Mouse (Mus musculus) T-helper 17 cell (primary cell): ENCODE data around the gene Slc20a1.

Experiments used
- in situ Hi-C, 2 experiments: fragments of 300-600 bp; cut with MboI, MseI; formaldehyde crosslinking; loops; 1 replicate in 1 of 2; 2 replicates in 1 of 2; pipeline ENCODE4 v1.15.1; 2025; ENCODE audit warnings: high pct_unique_total_duplicates in 2 of 2

Slc20a1 gene

DNA sequence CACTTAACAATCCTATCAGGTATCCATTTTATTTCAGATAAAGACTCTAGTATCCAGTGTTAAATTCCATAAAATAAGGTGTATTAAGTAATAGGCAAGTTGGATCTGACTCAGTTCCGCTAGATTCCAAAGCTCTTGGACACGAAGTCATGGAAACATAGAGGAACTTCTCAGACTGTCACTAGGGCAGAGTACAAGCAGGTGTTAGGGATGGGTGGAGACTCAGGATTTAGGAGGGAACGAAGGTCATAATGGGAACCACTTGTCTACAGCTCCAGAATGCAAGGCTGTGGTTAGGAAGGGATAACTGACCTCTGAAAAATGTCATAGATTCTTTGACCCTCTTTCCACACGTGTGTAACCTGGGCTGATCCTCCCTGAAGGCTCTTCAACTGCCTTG is 25.6 kb downstream of the Slc20a1 start:
- in situ Hi-C loops, result no loop called here

DNA sequence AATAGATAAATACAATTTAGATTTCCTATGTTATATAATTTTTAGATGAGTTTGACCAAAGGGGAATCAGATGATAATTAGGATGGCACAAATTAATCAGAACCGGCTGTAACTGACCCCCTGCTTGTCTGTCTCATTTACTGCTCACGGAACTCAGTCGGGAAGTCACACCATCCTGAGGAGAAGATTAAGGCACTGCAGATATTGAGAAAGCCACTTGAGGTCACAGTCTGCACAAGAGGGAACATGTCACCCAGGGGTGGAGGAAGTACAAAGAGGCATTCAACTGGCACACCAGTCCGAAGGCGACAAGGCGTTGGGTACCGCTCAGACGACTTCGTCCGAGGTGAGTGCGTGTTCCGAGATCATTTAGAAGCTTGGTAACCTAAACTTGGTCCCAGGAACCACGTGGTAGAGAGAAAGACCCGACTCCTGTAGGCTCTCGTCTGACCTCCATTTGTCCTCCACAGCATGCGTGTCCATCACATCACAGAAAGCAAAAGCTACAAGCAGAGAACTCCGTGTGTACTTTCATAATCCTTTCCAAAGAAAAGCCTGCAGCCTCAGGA is 26.8 kb downstream of the Slc20a1 start:
- in situ Hi-C loops, result no loop called here

DNA sequence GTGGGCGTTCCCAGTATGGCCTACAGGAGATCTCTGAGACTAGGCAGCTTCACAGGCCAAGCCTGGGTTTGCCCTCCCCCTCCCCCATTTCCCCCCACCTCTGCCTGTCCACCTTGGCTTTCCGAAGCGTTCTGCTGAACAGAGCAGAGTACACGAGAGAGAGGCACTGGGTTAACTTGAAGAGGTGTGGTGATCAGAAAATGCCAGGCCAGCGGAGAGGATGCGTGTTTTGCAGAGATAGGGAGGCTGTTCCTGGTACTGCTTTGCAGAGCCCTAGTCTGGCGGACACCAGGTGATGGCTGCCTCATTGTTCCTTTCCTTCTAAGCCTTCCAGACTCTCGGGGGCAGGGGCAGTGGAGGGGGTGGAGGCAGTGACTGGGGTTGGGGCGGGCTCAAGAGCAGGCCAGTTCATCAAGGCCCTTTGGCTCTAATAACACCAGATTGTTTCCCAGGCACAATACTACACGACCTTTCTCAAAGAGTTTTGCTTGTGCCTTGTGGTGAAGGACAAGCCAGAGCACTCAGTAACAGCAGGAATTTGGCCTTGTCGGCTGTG is 27.8 kb downstream of the Slc20a1 start:
- in situ Hi-C loops, result no loop called here

DNA sequence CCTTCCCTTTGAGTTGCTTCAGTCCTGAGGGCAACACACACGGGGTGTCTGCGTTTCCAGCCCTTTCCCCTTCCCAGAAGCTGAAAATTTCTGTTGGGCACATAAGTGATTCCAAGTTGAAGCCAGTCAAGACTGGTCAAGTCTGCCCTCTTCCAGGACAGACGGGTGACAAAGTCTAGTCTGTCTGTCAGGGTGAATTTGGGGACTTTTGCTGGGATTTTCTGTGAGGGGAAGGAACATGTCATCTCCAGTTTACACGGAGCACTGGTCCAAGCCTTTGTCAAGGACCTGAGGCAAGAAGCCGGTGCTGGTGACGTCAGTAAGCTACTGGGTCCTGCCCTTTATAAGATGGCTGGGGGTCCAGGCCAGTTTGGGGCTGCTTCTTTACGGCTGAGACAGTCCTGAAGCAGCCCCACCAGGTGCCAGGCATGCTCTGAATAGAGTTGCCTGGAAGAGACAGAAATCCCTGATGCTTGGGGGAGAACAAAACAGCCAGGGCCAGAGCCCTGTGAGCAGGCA is 28.5 kb downstream of the Slc20a1 start:
- in situ Hi-C loops, result no loop called here

DNA sequence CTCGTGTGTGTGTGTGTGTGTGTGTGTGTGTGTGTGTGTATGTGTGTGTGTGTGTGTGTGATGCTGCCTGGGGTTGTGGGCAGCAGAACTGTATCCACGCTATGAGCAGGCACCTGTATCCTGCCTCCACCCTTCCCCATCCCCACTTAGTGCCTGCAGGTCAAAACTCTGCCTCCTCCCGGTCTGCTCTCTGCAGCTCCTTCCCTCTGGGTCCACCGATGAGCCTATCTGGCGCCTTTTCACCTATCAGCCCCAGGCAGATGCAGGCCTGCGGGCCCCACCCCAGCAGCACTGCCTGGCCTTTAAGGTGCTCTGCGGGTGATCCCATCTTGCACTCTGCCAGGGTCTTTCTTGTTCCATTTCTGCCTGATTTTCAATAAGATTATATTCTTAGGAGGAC is 29.1 kb downstream of the Slc20a1 start:
- in situ Hi-C loops, result no loop called here

DNA sequence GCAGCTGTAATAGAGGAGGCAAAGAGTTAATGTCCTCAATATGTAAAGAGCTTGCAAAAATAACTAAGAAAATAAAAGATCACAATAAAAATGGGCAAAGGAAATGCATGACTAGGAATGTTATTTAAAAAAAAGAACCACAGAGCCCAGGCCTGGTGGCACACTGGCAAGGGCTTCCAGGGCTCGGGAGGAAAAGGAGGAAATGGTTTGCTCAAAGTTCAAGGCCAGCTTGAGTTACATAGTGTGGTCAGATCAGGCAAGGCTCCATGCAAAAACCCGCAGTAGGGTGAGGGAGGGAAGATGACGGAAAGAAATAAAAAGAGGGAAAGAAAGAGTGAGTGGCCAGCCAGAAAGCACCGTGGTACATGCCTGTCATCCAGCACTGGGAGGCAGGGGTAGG is 30.0 kb downstream of the Slc20a1 start:
- in situ Hi-C loops, result no loop called here

DNA sequence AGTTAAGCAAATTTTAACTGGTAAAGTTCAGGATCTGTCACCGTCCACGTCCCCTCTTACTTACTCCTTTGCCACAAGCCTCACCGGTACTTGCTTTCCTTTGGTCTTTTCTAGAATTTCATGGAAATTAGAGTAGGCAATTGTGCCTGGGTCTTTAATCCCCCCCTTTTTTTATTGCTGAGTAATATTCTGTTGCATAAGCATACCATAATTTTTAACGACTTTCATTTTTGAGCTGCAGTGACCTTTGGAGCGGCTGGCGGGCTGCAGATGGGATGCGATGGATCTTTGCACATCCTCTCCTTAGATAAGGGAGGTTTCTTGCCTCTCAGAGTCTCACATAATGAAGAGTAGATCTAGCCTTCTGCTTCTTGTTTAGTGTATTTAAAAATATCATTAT is 30.8 kb downstream of the Slc20a1 start:
- in situ Hi-C loops, result no loop called here

DNA sequence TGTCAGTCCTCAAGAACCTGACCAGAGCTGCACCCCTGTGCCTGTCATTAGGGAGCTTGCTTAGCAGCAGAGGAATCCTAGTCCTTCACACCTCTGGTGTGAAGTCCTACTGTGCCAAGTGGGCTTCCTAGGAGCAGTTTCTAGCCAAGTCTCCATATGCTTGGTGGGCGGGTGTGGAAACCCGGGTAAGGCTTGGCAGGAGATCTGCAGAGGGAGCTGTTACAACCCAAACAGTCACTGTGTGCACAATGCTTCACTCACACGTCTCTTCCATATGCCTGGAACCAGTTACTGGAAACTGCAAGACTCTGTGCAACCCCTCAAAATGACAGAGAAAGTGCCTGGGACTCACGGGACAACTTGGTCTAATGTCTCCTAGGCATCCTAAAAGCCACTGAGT is 33.5 kb downstream of the Slc20a1 start:
- in situ Hi-C loops, result no loop called here

DNA sequence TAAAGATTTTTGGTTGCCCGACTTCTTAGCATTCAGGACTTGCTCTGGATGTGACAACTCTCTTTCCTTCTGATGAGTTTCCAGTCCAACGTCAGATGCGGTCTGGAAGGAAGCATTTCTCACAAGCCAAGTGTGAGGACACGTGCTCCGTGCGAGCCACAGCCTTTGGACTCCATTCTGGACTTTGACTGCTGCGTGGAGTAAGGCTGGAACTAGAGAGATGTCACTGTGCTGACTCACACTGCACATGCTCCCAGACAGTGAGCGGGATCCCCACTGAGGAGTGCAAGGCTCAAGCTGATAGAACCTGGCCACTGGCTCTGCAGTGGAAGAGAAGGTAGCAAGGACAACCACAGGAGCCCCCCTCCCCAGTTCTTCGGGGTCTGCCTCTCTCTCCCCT is 33.9 kb downstream of the Slc20a1 start:
- in situ Hi-C loops, result no loop called here

DNA sequence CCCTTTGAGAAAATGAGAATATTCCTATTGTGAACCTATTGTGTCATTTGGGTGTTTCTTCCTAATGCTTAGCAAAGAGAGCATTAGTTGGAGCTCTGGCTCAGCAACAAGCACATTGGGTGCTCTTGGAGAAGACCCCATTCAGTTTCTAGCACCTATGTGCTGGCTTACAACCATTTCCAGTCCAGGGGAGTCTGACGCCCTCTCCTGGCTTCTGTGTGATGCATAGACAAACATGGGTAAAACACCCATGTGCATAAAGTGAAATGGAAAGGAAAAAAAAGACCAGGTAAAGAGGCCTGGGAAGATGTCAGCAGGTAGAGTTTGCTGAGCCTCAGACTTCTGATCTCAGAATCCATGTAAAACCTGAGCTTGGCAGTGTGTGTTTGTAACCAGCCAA is 34.7 kb downstream of the Slc20a1 start:
- in situ Hi-C loops, result no loop called here

DNA sequence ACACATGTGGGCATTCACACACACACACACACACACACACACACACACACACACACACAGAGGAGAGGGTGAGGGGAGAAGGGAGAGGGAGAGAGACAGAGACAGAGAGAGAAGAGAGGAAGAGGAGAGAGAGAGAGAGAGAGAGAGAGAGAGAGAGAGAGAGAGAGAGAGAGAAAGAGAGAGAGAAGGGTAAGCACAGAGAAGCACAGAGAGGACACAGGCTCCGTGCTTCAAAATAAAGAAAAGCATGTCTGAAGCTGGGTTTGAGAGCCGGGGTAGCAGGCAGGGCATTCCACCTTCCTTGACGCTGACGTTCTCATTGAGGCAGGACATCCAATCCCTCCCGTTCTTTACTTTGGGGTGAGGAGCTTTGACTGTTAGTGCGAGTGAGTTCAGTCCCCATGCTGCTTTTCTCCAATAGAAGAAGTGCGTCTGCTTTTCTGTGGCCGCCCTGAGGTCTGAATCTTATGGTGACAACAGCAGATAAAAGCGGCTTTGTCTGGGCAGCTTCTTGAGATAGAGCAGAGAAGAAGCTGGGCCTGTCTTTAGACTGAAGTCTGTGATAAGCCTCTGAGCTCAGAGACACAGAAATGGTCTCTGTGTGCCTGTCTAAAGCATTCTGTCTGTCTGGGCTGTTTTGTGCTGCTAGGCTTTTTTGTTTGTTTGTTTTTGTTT is 35.4 kb downstream of the Slc20a1 start:
- in situ Hi-C loops, result no loop called here

DNA sequence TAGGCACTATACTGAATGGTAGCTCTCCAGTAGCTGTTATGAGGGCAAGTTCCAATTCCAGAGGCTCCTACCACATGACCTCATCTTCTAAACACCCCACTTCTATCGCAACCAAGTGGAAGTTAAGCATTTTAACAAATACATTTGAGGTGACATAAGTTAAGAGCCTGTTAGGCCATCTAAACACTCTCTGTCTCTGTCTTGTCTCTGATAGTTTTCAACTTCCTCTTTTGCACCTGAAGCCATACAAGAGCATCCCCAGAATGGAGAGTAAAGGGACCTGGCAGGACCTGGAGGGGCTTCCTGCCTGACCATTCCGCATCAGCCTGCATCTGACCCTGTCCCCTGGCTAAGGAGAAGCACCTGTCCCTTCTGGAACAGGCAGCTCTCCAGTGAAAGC is 36.2 kb downstream of the Slc20a1 start:
- in situ Hi-C loops, result no loop called here

DNA sequence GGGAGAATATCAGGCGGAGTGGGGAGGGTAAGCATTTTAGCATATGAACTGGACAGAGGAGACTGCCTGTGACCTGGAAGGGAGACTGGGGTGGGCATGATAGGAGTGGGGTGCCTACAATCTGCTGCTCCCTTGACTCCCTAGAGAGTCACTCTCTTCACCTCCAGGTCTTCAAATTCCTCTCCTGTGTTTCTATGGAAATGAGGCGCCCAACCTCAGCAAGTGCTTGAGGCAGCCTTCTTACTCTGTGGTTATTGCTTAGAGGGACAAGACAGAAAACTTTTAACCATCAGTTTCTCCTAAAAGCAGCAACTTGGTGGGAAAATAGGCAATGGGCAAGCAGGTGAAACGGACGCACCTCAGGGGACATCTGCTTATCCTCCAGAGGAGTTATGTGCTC is 38.0 kb downstream of the Slc20a1 start:
- in situ Hi-C loops, result no loop called here

DNA sequence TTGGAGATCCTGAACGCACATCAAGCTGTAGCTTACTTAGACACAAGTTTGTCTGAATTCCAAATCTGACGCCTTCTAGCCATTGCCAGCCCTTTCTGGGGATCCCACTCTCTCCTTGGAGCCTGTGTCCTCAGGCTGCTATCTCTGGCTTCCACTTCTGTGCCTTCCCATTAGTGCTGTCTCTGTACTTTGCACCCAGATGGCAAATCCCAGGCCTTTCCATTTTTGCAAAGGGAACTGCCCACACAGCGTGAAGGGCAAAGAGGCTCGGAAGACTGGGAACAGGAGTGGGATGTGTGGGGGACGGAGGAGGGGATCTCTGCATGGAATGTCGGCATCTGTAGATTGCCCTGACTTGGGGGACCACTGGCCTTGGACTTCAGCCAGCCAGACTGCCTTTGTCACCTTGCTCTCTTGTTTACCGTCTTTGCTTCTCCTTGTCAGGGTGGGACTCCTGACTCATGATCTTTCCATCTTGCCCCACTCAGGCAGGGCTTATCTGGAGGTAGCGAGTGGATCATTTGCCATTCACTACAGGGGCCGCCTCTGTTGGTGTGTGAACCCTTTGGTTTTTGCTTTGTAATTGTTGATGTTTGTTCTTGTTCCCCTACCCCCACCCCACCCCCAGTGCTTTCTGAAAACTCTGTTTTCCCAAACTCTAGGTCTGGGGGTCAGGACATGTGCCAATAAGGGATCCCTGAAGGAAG is 42.3 kb downstream of the Slc20a1 start:
- in situ Hi-C loops, result no loop called here

DNA sequence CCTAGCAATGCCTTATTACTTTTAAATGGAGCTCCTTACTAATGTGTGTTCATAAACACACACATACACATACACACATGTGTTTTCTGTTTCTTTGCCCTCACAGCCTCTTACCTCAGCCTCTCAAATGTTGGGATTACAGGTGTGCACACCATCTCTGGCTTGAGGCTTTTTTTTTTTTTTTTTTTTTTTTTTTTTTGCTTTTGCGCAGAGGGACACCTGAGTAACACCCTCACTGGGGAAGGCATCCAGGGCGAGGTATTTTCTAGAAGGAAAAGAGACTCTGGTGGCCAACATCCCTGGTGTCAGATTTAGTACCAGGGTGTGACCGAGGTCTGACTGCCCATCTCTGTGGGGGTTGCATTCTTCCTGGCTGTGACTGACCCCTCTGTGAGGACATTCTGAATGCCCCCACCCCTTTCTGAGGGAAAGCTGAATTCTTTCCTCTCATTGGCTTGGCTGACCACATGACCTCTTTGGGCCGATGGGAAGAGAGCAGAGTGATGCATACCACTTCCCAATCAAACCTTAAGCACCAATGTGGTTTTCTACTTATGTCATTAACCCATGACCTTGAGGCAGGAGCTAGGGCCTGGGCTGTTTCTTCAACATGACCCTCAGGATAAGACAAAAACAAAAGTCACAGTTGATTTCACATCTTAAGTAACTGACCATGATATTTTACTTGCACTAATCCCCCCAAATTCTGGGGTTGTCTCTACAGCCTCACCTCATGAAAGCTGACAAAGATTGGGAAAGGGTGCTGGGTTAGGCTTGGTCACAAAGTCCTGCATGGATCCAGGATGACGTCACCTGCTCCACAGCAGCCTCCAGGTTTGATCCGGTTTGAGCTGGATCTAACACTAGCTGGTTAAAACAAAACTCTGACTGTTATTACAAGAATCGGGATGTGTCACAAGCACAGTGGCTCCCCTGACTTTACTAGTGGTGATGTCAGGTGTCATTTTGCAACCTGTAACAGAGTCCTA is 43.6 kb downstream of the Slc20a1 start:
- in situ Hi-C loops, result no loop called here

DNA sequence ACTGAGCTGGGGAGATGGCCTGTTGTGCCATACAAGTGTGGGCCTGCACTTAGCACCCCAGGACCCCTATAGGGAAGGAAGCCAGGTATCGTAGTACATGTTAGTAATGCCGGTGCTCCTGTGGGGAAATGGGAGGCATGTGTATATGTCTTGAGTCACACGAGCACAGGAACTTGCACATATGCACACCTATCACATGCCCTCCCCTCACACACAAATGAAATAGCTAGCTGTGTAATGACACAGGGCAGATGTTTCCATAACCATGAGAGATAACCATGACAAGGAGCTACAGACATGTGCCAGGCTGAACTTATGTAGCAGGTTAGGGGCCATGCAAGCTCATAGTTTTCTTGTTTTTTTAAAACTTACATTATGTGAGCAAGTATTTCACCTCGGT is 44.4 kb downstream of the Slc20a1 start:
- in situ Hi-C loops, result no loop called here

DNA sequence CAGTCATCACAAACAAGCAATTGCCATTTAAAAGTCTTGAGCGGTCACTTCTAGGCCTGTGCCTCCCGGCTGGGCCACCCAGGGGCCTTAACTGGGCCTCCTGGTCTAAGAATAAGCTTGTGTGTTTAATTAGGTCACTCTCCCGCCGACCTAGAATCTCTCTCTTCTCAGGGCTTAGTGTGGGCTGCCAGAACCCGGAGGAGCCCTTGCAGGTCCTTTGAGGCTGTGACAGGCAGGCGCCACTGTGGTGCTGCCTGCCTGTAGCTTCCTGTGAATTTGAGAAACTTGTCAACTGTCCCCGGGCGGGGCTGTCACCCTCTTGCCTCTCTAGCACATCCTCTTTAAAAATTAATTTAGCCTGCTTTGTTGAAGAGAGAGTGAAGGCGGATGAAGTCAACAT is 45.2 kb downstream of the Slc20a1 start:
- in situ Hi-C loops, result no loop called here

DNA sequence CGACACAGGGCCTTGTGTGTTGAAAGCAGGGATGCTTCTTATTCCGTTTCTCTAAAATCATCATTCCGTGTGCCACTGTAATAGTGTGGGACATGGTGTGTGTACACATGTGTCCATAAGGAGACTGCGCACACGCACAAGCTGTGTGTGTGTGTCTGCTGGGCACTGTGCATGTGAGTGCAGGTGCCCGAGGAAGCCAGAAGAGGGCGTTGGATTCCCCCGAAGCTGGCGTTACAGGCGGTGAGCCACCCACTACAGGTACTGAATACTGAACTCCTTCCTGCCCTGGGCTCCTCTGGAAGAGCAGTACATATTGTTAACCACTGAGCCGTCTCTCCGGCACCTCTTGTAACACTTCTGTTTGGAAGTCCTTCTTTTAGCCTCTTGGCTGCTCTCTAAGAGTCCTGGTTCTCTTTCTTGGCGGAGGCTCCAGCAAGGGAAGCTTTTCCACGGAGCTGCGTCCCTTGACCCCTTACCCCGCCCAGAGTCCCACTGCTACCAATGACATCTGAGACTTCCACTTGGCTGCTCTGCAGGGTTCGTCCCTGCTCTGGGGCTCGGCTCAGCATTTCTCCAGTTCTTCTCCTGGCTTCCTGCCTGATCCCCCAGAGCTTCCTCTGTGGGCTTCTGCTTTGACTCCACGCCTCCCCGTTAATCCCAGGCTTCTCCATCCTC is 46.0 kb downstream of the Slc20a1 start:
- in situ Hi-C loops, result no loop called here

DNA sequence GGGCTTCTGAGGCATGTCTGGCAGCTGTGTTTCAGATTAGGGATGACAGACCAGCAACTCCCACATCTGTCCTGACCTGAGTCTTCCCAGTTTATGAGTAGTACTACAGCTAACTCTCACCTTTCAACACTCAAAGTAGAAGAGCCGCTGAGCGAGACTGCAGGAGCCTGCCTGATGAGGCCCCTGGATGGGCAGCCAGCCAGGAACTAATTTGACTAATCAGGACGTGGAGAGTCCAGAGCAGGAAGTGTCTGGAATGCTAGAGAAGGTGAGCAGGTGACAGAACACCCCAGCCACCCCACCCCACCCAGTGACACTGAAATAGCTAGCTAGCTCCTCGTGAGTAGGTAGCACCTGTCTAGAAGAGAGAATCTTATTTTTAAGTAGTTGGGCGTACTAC is 47.1 kb downstream of the Slc20a1 start:
- in situ Hi-C loops, result no loop called here

DNA sequence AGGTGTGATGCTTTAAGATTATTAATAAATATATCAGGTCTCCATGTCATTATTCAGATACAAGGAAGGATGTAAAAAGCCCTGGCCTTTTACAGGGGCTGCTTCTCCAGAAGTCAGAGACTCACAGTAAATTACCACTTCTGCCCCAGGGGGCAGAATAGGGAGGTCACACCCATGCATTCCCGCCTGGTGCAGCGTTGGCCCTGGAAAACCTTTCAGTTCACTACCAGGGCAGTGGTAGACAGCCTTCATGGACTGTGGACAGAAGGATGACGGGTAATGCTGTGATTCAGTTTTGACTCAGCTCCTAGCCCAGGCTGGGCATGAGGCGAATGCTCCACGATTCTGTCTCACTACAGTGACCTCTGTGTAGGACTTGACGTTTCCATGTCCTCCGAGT is 47.9 kb downstream of the Slc20a1 start:
- in situ Hi-C loops, result no loop called here

DNA sequence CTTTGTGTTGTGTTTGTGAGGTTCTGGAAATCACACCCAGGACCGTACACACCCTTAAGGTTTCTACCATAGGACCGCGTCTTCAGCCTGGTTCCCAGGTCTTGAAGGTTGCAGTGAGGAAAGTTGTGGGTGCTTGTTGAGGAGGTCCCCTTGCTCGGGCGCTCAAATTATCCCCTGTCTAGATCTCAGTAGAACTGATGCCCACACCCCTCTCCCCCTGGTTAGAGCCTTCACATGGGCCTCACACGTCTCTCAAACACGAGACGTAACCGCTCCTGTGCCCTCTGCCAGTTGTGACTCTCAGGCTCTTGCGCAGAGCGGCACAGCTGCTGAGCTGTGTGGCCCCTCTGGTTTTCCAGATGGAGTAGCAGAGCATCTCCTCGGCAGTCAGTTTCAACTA is 48.4 kb downstream of the Slc20a1 start:
- in situ Hi-C loops, result no loop called here
